ENCODE assay signal across 9 mouse cellular contexts in genomic region chr4:53186573-53186972, GRCm38 (mm10). TPM values are rescaled to one million over a fixed set of nuclear protein-coding genes. Genes with fewer than 3 reads are reported as not detected.
DNase-seq lines count a peak whose midpoint lies in the region; ATAC-seq and TF ChIP-seq lines count a peak whose summit lies in the region.
"Had no signal": no experiment of that assay in that cellular context is flagged by ENCODE, and none has a peak within 500 bp of the region (broad histone marks: within the 10 kb centered on the region; RNA-seq: fewer than 3 reads in every experiment).

No protein-coding gene starts in this region.

- intact Hi-C loops in gastrocnemius, adult 2 months (cut with DNase I): loop anchor here (2.0 kb wide), 1 partner anchor 18 kb away; no protein-coding TSS in a partner anchor

- H3K9ac ChIP-seq in midbrain, embryonic 14.5 days (replicated peaks; ENCODE audit: low read length): no peak overlapping the region
- no peak overlapping the region for H3K9ac ChIP-seq in midbrain, embryonic 16.5 days (ENCODE audit: low read depth, low read length)
- H3K9ac ChIP-seq in limb, embryonic 11.5 days (ENCODE audit: low read length): no peak overlapping the region

- peak overlapping the region; percentile 39 for H3K4me3 ChIP-seq in gastrocnemius, adult 2 months
- no peak overlapping the region for H3K4me3 ChIP-seq in midbrain, embryonic 14.5 days (replicated peaks; ENCODE audit: low read depth, low read length)
- no peak overlapping the region for H3K4me3 ChIP-seq in midbrain, embryonic 16.5 days (ENCODE audit: low read depth, low read length)
- no peak overlapping the region for H3K4me3 ChIP-seq in limb, embryonic 11.5 days (ENCODE audit: low read depth, low read length)

- H3K4me1 ChIP-seq in midbrain, embryonic 14.5 days (ENCODE audit: control insufficient read depth, insufficient read depth, low read length): no peaks in the 10 kb centered on the region
- H3K4me1 ChIP-seq in midbrain, embryonic 16.5 days (ENCODE audit: control insufficient read depth, insufficient read depth, low read length): no peaks in the 10 kb centered on the region
- no peaks in the 10 kb centered on the region for H3K4me1 ChIP-seq in limb, embryonic 11.5 days (ENCODE audit: control insufficient read depth, insufficient read depth, low read length)

- no peaks in the 10 kb centered on the region for H3K36me3 ChIP-seq in midbrain, embryonic 14.5 days (ENCODE audit: control insufficient read depth, insufficient read depth, low read length)
- no peaks in the 10 kb centered on the region for H3K36me3 ChIP-seq in midbrain, embryonic 16.5 days (ENCODE audit: control insufficient read depth, insufficient read depth, low read length)
- H3K36me3 ChIP-seq in limb, embryonic 11.5 days (ENCODE audit: control insufficient read depth, insufficient read depth, low read length): no peaks in the 10 kb centered on the region

- ATAC-seq in midbrain, embryonic 14.5 days (ENCODE audit: low FRiP score, low TSS enrichment): no peak
- no peak for ATAC-seq in midbrain, embryonic 16.5 days
- ATAC-seq in limb, embryonic 11.5 days (ENCODE audit: insufficient number of reproducible peaks, low FRiP score, low TSS enrichment, low read depth): 0 out of 2 replicates have a peak, but pooled peaks have one; percentile 47

- H3K9me3 ChIP-seq in midbrain, embryonic 14.5 days (ENCODE audit: control insufficient read depth, low read length): no peaks in the 10 kb centered on the region
- H3K9me3 ChIP-seq in midbrain, embryonic 16.5 days (replicated peaks; ENCODE audit: control insufficient read depth, low read length, poor library complexity, severe bottlenecking): no peaks in the 10 kb centered on the region
- no peaks in the 10 kb centered on the region for H3K9me3 ChIP-seq in limb, embryonic 11.5 days (ENCODE audit: control insufficient read depth, low read length)

- 66% methylated on average over 4 of the region's 4 CpGs for WGBS in midbrain, embryonic 14.5 days
- WGBS in midbrain, embryonic 16.5 days: 68% methylated on average over 4 of the region's 4 CpGs
- 65% methylated on average over 4 of the region's 4 CpGs for WGBS in limb, embryonic 11.5 days

- no peak for TF ChIP-seq CTCF in gastrocnemius, adult 2 months (IDR thresholded peaks at IDR 0.05)

- no peak for DNase-seq in gastrocnemius, adult 2 months
- no peak for DNase-seq in gastrocnemius, adult 8-10 months (ENCODE audit: low spot score in 2 of 2)
- no peak for DNase-seq in midbrain, embryonic 14.5 days
- peak; percentile 22 for DNase-seq in limb, embryonic 11.5 days (ENCODE audit: low spot score)
- DNase-seq in thymus, postnatal 36 days: peak; percentile 19 to 30
- no peak for DNase-seq in adrenal gland, postnatal 25 days
- DNase-seq in gastrocnemius, postnatal 10 days: no peak

- no peak overlapping the region for H3K4me2 ChIP-seq in midbrain, embryonic 14.5 days (ENCODE audit: low read length)
- H3K4me2 ChIP-seq in midbrain, embryonic 16.5 days (ENCODE audit: low read length): no peak overlapping the region
- no peak overlapping the region for H3K4me2 ChIP-seq in limb, embryonic 11.5 days (ENCODE audit: low read depth, severe bottlenecking)

- no peaks in the 10 kb centered on the region for H3K27me3 ChIP-seq in midbrain, embryonic 14.5 days (ENCODE audit: control insufficient read depth, insufficient read depth, low read length)
- H3K27me3 ChIP-seq in midbrain, embryonic 16.5 days (ENCODE audit: control insufficient read depth, insufficient read depth, low read depth, low read length): no peaks in the 10 kb centered on the region
- H3K27me3 ChIP-seq in limb, embryonic 11.5 days (ENCODE audit: control insufficient read depth, insufficient read depth, low read length): no peaks in the 10 kb centered on the region
- H3K27me3 ChIP-seq: CH12.LX had no signal

- peak overlapping the region; percentile 84 for H3K27ac ChIP-seq in gastrocnemius, adult 2 months
- 0 out of 2 replicates have a peak overlapping the region, but pooled peaks have one; percentile 32 for H3K27ac ChIP-seq in midbrain, embryonic 14.5 days (replicated peaks; ENCODE audit: low read depth, low read length)
- no peak overlapping the region for H3K27ac ChIP-seq in midbrain, embryonic 16.5 days (ENCODE audit: low read length)
- H3K27ac ChIP-seq in limb, embryonic 11.5 days (replicated peaks; ENCODE audit: low read depth, low read length): no peak overlapping the region

RNA-seq across cellular contexts. Expression of gene Abca1, which starts 26.9 kb away (rescaled TPM):
- total RNA-seq in gastrocnemius, adult 2 months (2021): 1 to 10 TPM; 5.9 to 8.6 TPM
- total RNA-seq in gastrocnemius, adult 8-10 months (2022): 1 to 10 TPM; 5.0 to 7.6 (median 7.4) TPM
- 9.0 and 16.9 TPM in 2 replicates for polyA plus RNA-seq in midbrain, embryonic 14.5 days (2014; fragmentation: Nextera tagmentation; extraction: Ambion mirVana)
- polyA plus RNA-seq in midbrain, embryonic 16.5 days (2015; fragmentation: Nextera tagmentation; extraction: Ambion mirVana): 9.3 and 9.9 TPM in 2 replicates
- polyA plus RNA-seq in limb, embryonic 11.5 days (2014; fragmentation: Nextera tagmentation; extraction: Ambion mirVana): 4.3 and 4.5 TPM in 2 replicates
- total RNA-seq in adrenal gland, postnatal 25 days (2021): 165 and 265 TPM in 2 replicates
- 10 to 100 TPM; 13.8 to 18.3 TPM for total RNA-seq in gastrocnemius, postnatal 10 days (2021)

Comparison
In these comparisons a context has a peak if more than half of its experiments do, and no peak if none do; other contexts are left out.
1. H3K27ac ChIP-seq: peak in gastrocnemius, adult 2 months (single experiment) and midbrain, embryonic 14.5 days (single experiment); none in midbrain, embryonic 16.5 days (single experiment) and limb, embryonic 11.5 days (single experiment).
2. DNase-seq: peak in limb, embryonic 11.5 days (single experiment) and thymus, postnatal 36 days (2 of 2); none in gastrocnemius, adult 2 months (single experiment), gastrocnemius, adult 8-10 months (0 of 2), midbrain, embryonic 14.5 days (single experiment), adrenal gland, postnatal 25 days (single experiment) and gastrocnemius, postnatal 10 days (single experiment).